Mouse (Mus musculus): ENCODE data around the gene Eif1b. TPM values are rescaled to one million over a fixed set of nuclear protein-coding genes. Genes with fewer than 3 reads are reported as not detected.

Eif1b gene
- total and polyA plus RNA-seq, 2 experiments from 2014 or later: 80.5 to 325 TPM

- H3K4me2 ChIP-seq (ENCODE audit: low read depth, low read length): no peak overlapping the region
- 86% methylated on average over 5 of the region's 5 CpGs for WGBS
- ATAC-seq (no peak), DNase-seq (ENCODE audit: low spot score) (no peak)
- TF ChIP-seq CTCF (IDR thresholded peaks at IDR 0.05; ENCODE audit: low read depth): no peak
- no peak overlapping the region for H3K27ac ChIP-seq
- no peaks in the 10 kb centered on the region for H3K9me3 ChIP-seq (ENCODE audit: low read length)
- H3K4me1 ChIP-seq (ENCODE audit: insufficient read depth, low read length): no peaks in the 10 kb centered on the region
- no peak overlapping the region for H3K4me3 ChIP-seq (ENCODE audit: low read length)
- H3K9ac ChIP-seq (replicated peaks; ENCODE audit: low read length): no peak overlapping the region
- no peaks in the 10 kb centered on the region for H3K27me3 ChIP-seq (ENCODE audit: insufficient read depth, low read length)
- H3K36me3 ChIP-seq (ENCODE audit: insufficient read depth, low read length): peaks cover 22% of the 10 kb centered on the region; the same call in 1 of the 2 replicates
Observed at GRCm38 (mm10) chr9:120497983-120498382, 6.0 kb downstream of the Eif1b start.

- no peak overlapping the region for H3K27ac ChIP-seq
- no peaks in the 10 kb centered on the region for H3K4me1 ChIP-seq (ENCODE audit: insufficient read depth, low read length)
- WGBS: 37% methylated on average over 10 of the region's 10 CpGs
- DNase-seq (ENCODE audit: low spot score) (no peak), ATAC-seq (no peak)
- H3K4me3 ChIP-seq (ENCODE audit: low read length): no peak overlapping the region
- H3K4me2 ChIP-seq (ENCODE audit: low read depth, low read length): no peak overlapping the region
- TF ChIP-seq CTCF (IDR thresholded peaks at IDR 0.05; ENCODE audit: low read depth): peak; percentile 56
- no peak overlapping the region for H3K9ac ChIP-seq (replicated peaks; ENCODE audit: low read length)
- H3K36me3 ChIP-seq (ENCODE audit: insufficient read depth, low read length): no peaks in the 10 kb centered on the region
- H3K9me3 ChIP-seq (ENCODE audit: low read length): no peaks in the 10 kb centered on the region
- no peaks in the 10 kb centered on the region for H3K27me3 ChIP-seq (ENCODE audit: insufficient read depth, low read length)
Observed at GRCm38 (mm10) chr9:120501191-120501902, 9.3 kb downstream of the Eif1b start.

GRCm38 (mm10) chr9:120502013-120502412 is 10.0 kb downstream of the Eif1b start:
- H3K4me3 ChIP-seq (ENCODE audit: low read length): no peak overlapping the region
- no peak overlapping the region for H3K27ac ChIP-seq
- no peaks in the 10 kb centered on the region for H3K36me3 ChIP-seq (ENCODE audit: insufficient read depth, low read length)
- DNase-seq (ENCODE audit: low spot score) (peak; percentile 95), ATAC-seq (peak; percentile 63; the same call in 1 of the 2 replicates)
- no peaks in the 10 kb centered on the region for H3K4me1 ChIP-seq (ENCODE audit: insufficient read depth, low read length)
- H3K9me3 ChIP-seq (ENCODE audit: low read length): no peaks in the 10 kb centered on the region; the same call in 1 of the 2 replicates
- TF ChIP-seq CTCF (IDR thresholded peaks at IDR 0.05; ENCODE audit: low read depth): peak; percentile 96
- no peak overlapping the region for H3K9ac ChIP-seq (replicated peaks; ENCODE audit: low read length)
- H3K27me3 ChIP-seq (ENCODE audit: insufficient read depth, low read length): no peaks in the 10 kb centered on the region
- WGBS: 7% methylated on average over 8 of the region's 8 CpGs
- no peak overlapping the region; the same call in 1 of the 2 replicates for H3K4me2 ChIP-seq (ENCODE audit: low read depth, low read length)

- ATAC-seq (no peak), DNase-seq (ENCODE audit: low spot score) (no peak)
- Histone ChIP-seq H3K36me3 (ENCODE audit: insufficient read depth, low read length) (no peaks in the 10 kb centered on the region), H3K27ac (no peak overlapping the region), H3K27me3 (ENCODE audit: insufficient read depth, low read length) (no peaks in the 10 kb centered on the region), H3K9ac (replicated peaks; ENCODE audit: low read length) (no peak overlapping the region), H3K4me1 (ENCODE audit: insufficient read depth, low read length) (no peaks in the 10 kb centered on the region), H3K4me3 (ENCODE audit: low read length) (no peak overlapping the region), H3K4me2 (ENCODE audit: low read depth, low read length) (no peak overlapping the region), H3K9me3 (ENCODE audit: low read length) (no peaks in the 10 kb centered on the region; the same call in 1 of the 2 replicates)
- 78% methylated on average over 2 of the region's 2 CpGs for WGBS
- no peak for TF ChIP-seq CTCF (IDR thresholded peaks at IDR 0.05; ENCODE audit: low read depth)
Observed at GRCm38 (mm10) chr9:120504423-120504822, 12.4 kb downstream of the Eif1b start.

GRCm38 (mm10) chr9:120511781-120512180 is 19.7 kb downstream of the Eif1b start:
- WGBS: 81% methylated on average over 3 of the region's 3 CpGs

GRCm38 (mm10) chr9:120516720-120517119 is 24.7 kb downstream of the Eif1b start:
- H3K27ac ChIP-seq: no peak overlapping the region
- no peak overlapping the region for H3K9ac ChIP-seq (replicated peaks; ENCODE audit: low read length)
- no peaks in the 10 kb centered on the region for H3K27me3 ChIP-seq (ENCODE audit: insufficient read depth, low read length)
- H3K36me3 ChIP-seq (ENCODE audit: insufficient read depth, low read length): no peaks in the 10 kb centered on the region
- no peak for TF ChIP-seq CTCF (IDR thresholded peaks at IDR 0.05; ENCODE audit: low read depth)
- ATAC-seq (no peak), DNase-seq (ENCODE audit: low spot score) (no peak)
- H3K4me2 ChIP-seq (ENCODE audit: low read depth, low read length): no peak overlapping the region
- no peaks in the 10 kb centered on the region for H3K4me1 ChIP-seq (ENCODE audit: insufficient read depth, low read length)
- no peaks in the 10 kb centered on the region for H3K9me3 ChIP-seq (ENCODE audit: low read length)
- 84% methylated on average over 8 of the region's 8 CpGs for WGBS
- no peak overlapping the region for H3K4me3 ChIP-seq (ENCODE audit: low read length)

More at GRCm38 (mm10) chr9:120511781-120512180, 19.7 kb downstream of the Eif1b start:
- ATAC-seq (no peak), DNase-seq (ENCODE audit: low spot score) (no peak)
- Histone ChIP-seq H3K4me3 (ENCODE audit: low read length) (no peak overlapping the region), H3K27ac (no peak overlapping the region), H3K9me3 (ENCODE audit: low read length) (no peaks in the 10 kb centered on the region; the same call in 1 of the 2 replicates), H3K9ac (replicated peaks; ENCODE audit: low read length) (no peak overlapping the region), H3K4me2 (ENCODE audit: low read depth, low read length) (no peak overlapping the region), H3K27me3 (ENCODE audit: insufficient read depth, low read length) (no peaks in the 10 kb centered on the region), H3K4me1 (ENCODE audit: insufficient read depth, low read length) (no peaks in the 10 kb centered on the region), H3K36me3 (ENCODE audit: insufficient read depth, low read length) (no peaks in the 10 kb centered on the region)
- TF ChIP-seq CTCF (IDR thresholded peaks at IDR 0.05; ENCODE audit: low read depth): peak; percentile 69

GRCm38 (mm10) chr9:120518946-120519345 is 26.9 kb downstream of the Eif1b start:
- WGBS: 74% methylated on average over 3 of the region's 3 CpGs
- Histone ChIP-seq H3K27ac (no peak overlapping the region), H3K4me3 (ENCODE audit: low read length) (no peak overlapping the region), H3K36me3 (ENCODE audit: insufficient read depth, low read length) (no peaks in the 10 kb centered on the region), H3K9me3 (ENCODE audit: low read length) (no peaks in the 10 kb centered on the region), H3K4me2 (ENCODE audit: low read depth, low read length) (no peak overlapping the region), H3K9ac (replicated peaks; ENCODE audit: low read length) (no peak overlapping the region), H3K27me3 (ENCODE audit: insufficient read depth, low read length) (no peaks in the 10 kb centered on the region), H3K4me1 (ENCODE audit: insufficient read depth, low read length) (no peaks in the 10 kb centered on the region)
- ATAC-seq: no peak
- DNase-seq (ENCODE audit: low spot score): no peak
- TF ChIP-seq CTCF (IDR thresholded peaks at IDR 0.05; ENCODE audit: low read depth): no peak

All from hindbrain, postnatal 0 days (tissue).